Mouse (Mus musculus) embryonic stem cell, embryonic (primary cell): ENCODE data around the gene Zfp451.
"Not testable (repeated sequence)": the region's sequence is repeated elsewhere in the genome, so short reads cannot be mapped to it uniquely, and the experiment has no call there.

Experiments used
- CTCF ChIA-PET, 4 experiments: fragments of 300-600 bp in 2 of 4; fragments of 350-600 bp in 2 of 4; sonication (Branson Sonifier 250); formaldehyde crosslinking; loops; one replicate each; lab custom pipeline; 2022; ENCODE audit warnings: inconsistent platforms in 2 of 4; lab: Charles Lee
- POLR2A ChIA-PET, 4 experiments: fragments of 300-600 bp in 2 of 4; fragments of 350-600 bp in 2 of 4; sonication (Branson Sonifier 250); formaldehyde crosslinking; loops; one replicate each; lab custom pipeline; 2022; ENCODE audit warnings: antibody characterized with exemption in 4 of 4, inconsistent platforms in 1 of 4; lab: Charles Lee

Gene Zfp451

GRCm38 (mm10) chr1:33766520-33767508 lies 47.6 kb downstream of the Zfp451 start:
- POLR2A ChIA-PET: interaction anchor here in 3 of 4 experiments (1.0 to 1.8 kb wide), 3 partner anchors 8 to 17 kb away, joined by 3 to 4 read pairs (median 4); partner anchors contain the start of gene Bag2 (in 1 of the 3)
- CTCF ChIA-PET: no interaction called here

GRCm38 (mm10) chr1:33765468-33766080 lies 48.8 kb downstream of the Zfp451 start:
- ChIA-PET CTCF (no interaction called here), POLR2A (interaction anchor here in 1 of 4 experiments (1.0 kb wide), 1 partner anchor 10 kb away, joined by 3 read pairs; no protein-coding TSS in a partner anchor)

DNA sequence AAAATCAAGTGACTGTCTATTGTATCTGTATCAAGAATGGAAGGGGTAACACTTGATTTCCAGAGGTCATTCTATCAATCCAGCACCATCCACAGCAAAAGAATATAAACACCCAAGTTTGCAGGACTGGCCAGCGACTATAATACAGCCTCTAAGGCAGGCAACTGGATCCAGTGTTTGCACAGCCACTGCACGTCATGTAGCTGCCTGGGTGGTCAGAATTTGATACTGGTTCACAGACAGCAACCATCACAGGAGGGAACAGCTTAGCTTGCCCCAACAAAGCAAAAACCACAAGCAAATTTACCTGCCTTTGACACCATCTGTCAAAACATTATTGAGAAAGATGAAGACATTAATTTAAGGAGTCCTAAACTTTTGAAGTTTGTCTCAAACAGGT lies 50.6 kb downstream of the Zfp451 start:
- ChIA-PET POLR2A (interaction anchor here in 1 of 4 experiments (1.1 kb wide), 1 partner anchor 200 kb away, joined by 3 read pairs; no protein-coding TSS in a partner anchor), CTCF (no interaction called here)

DNA sequence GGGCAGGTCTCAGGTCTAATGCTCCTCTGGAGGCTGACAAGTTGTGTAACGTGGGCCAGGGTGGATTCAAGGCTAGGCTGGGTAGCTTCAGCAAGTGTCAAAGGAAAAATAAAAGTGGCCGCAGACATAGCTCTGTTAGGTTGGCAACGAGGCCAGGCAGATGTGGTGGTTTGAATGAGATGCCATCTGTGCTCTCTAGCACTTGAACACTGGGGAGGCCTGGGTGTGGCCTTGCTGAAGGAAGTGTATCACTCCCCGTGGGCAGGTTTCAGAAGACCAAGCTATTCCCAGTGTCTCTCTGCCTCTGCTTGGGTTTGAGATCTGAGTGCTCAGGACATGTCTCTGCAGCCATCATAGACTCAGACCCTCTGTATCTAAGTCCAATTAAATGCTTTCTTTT lies 55.9 kb downstream of the Zfp451 start:
- ChIA-PET CTCF (interaction anchor here in 1 of 4 experiments (1.5 kb wide), 1 partner anchor 16 kb away, joined by 7 read pairs; no protein-coding TSS in a partner anchor), POLR2A (interaction anchor here in 3 of 4 experiments (0.6 to 1.6 kb wide), 5 partner anchors 9 to 287 kb away, joined by 3 to 5 read pairs (median 4); no protein-coding TSS in a partner anchor)

GRCm38 (mm10) chr1:33757491-33758041 lies 56.8 kb downstream of the Zfp451 start, which contains the start of gene Bag2:
TSS of gene Bag2 (minus strand) at chr1:33757795.
- CTCF ChIA-PET: interaction anchor here in 1 of 4 experiments (1.5 kb wide), 1 partner anchor 15 kb away, joined by 7 read pairs; no protein-coding TSS in a partner anchor
- POLR2A ChIA-PET: interaction anchor here in 2 of 4 experiments (0.7 to 1.6 kb wide), 6 partner anchors 10 to 49 kb away, joined by 3 to 5 read pairs (median 4); no protein-coding TSS in a partner anchor

DNA sequence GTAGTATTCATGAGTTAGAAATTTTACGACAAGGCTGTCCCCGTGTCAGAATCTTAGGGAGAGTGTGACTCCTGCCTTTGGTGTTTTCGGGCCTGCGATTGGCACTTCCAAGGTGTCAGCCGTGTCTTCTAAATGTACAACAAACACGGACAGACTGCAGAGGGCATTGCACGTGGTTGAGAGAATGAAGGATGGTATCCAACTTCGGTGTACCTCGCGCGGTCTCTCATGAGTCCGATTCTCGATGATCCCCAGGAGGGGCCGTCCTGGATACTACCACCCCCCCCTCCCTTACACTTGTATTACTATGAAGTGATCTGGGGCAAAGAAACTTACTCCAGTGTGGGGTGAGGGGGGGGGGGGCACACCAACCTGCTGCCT lies 57.4 kb downstream of the Zfp451 start:
- POLR2A ChIA-PET: interaction anchor here in 1 of 4 experiments (0.7 to 1.6 kb wide), 3 partner anchors 11 to 49 kb away, joined by 3 to 4 read pairs (median 4); no protein-coding TSS in a partner anchor
- CTCF ChIA-PET: interaction anchor here in 1 of 4 experiments (1.5 kb wide), 1 partner anchor 14 kb away, joined by 7 read pairs; no protein-coding TSS in a partner anchor

DNA sequence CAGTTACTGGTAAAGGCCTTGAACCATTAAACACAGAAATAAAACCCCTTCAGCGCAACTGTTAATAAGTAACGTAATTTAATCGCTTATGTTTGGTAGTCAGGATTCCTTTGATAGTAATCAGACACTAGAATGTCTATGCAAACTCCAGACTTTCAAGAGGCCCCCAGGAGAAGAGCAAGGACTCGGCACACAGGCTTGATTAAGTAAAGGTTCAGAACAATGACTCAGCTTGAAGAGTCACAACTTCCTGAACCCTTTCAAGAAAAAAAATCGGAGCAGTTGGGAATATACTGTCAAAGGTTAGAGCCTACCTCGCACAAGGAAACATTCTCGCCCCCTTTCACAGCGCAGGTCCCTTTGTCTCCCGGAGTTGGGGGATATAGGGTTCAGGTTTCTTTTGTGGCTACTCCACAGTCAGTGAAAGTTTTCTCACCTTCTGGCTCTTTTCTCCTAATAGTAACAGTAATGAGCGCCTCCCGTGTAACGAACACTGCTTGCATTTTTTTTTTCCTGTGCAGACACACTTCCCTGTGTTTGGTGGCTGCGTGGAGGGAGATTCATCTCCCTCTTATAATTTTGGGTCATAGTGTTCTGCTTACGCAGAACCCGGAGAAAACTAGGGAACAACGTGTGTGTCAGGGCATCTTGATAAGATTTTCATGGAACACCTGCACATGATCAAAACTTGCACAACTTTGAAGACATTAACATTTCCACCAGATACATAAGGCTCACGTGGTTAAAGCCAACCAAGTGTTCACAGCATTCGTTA lies 58.0 kb downstream of the Zfp451 start:
- POLR2A ChIA-PET: interaction anchor here in 1 of 4 experiments (0.8 to 1.7 kb wide), 4 partner anchors 11 to 38 kb away, joined by 3 to 4 read pairs (median 4); no protein-coding TSS in a partner anchor

GRCm38 (mm10) chr1:33755799-33756198 lies 58.6 kb downstream of the Zfp451 start:
- CTCF ChIA-PET: interaction anchor here in 1 of 4 experiments (0.9 kb wide), 1 partner anchor 13 kb away, joined by 3 read pairs; no protein-coding TSS in a partner anchor

More for the DNA sequence above, 58.0 kb downstream of the Zfp451 start:
- CTCF ChIA-PET: interaction anchor here in 1 of 4 experiments (0.9 kb wide), 1 partner anchor 14 kb away, joined by 3 read pairs; no protein-coding TSS in a partner anchor

GRCm38 (mm10) chr1:33754965-33755735 lies 59.2 kb downstream of the Zfp451 start:
- ChIA-PET CTCF (interaction anchor here in 1 of 4 experiments (0.9 kb wide), 1 partner anchor 13 kb away, joined by 3 read pairs; no protein-coding TSS in a partner anchor), POLR2A (interaction anchor here in 2 of 4 experiments (0.6 to 1.7 kb wide), 6 partner anchors 10 to 986 kb away, joined by 3 to 4 read pairs (median 3); no protein-coding TSS in a partner anchor)

More at GRCm38 (mm10) chr1:33755799-33756198, 58.6 kb downstream of the Zfp451 start:
- POLR2A ChIA-PET: interaction anchor here in 2 of 4 experiments (0.6 to 1.7 kb wide), 7 partner anchors 10 to 985 kb away, joined by 3 to 4 read pairs (median 3); no protein-coding TSS in a partner anchor

GRCm38 (mm10) chr1:33754089-33754488 lies 60.3 kb downstream of the Zfp451 start:
- POLR2A ChIA-PET: interaction anchor here in 2 of 4 experiments (1.0 to 1.5 kb wide), 2 partner anchors 9 to 39 kb away, joined by 3 to 7 read pairs; no protein-coding TSS in a partner anchor
- CTCF ChIA-PET: interaction anchor here in 2 of 4 experiments (0.8 to 2.5 kb wide), 3 partner anchors 11 to 15 kb away, joined by 3 to 10 read pairs (median 3); no protein-coding TSS in a partner anchor

- POLR2A ChIA-PET: interaction anchor here in 1 of 4 experiments (1.2 kb wide), 1 partner anchor 19 kb away, joined by 4 read pairs; no protein-coding TSS in a partner anchor
- CTCF ChIA-PET: interaction anchor here in 1 of 4 experiments (1.2 kb wide), 1 partner anchor 9 kb away, joined by 4 read pairs; no protein-coding TSS in a partner anchor
Measured at GRCm38 (mm10) chr1:33751283-33751682, 63.1 kb downstream of the Zfp451 start.

DNA sequence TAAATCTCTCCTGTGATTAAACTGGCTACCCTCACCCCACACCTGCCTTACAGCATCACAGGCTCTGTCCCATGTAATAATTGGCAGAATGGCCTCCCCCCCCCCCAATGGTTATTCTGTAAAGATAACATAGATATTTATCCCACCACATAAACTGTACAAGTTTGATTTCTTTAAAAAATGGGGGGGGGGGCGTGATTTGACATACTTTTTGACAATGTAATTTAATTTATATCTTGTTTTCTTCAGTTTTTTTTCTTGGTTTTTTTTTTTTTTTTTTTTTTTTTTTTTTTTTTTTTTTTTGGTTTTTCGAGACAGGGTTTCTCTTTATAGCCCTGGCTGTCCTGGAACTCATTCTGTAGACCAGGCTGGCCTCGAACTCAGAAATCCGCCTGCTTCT lies 64.7 kb downstream of the Zfp451 start:
- POLR2A ChIA-PET, CTCF ChIA-PET: not testable (repeated sequence)

- CTCF ChIA-PET: interaction anchor here in 1 of 4 experiments (0.7 kb wide), 1 partner anchor 247 kb away, joined by 9 read pairs; no protein-coding TSS in a partner anchor
Measured at GRCm38 (mm10) chr1:33749109-33749508, 65.3 kb downstream of the Zfp451 start.

DNA sequence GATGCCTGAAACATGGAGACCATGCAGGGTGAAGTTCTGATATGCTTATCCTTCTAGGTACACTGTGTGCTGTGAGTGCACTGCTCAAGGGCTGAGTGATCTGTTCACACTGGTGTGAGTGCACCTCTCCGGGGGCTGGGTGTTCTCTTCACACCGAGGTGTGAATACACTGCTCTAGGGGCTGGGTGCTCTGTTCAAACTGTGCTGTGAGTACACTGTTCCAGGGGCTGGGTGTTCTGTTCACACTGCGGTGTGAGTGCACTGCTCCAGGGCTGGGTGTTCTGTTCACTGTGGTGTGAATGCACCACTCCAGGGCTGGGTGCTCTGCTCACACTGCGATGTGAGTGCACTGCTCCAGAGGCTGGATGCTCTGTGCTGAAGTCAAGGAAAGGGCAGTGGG lies 68.5 kb downstream of the Zfp451 start:
- ChIA-PET POLR2A (interaction anchor here in 1 of 4 experiments (0.7 to 1.0 kb wide), 2 partner anchors 9 to 10 kb away, joined by 3 read pairs; no protein-coding TSS in a partner anchor), CTCF (interaction anchor here in 1 of 4 experiments (0.6 kb wide), 1 partner anchor 83 kb away, joined by 3 read pairs; no protein-coding TSS in a partner anchor)

More at GRCm38 (mm10) chr1:33749109-33749508, 65.3 kb downstream of the Zfp451 start:
- POLR2A ChIA-PET: interaction anchor here in 1 of 4 experiments (1.2 kb wide), 1 partner anchor 19 kb away, joined by 3 read pairs; no protein-coding TSS in a partner anchor

DNA sequence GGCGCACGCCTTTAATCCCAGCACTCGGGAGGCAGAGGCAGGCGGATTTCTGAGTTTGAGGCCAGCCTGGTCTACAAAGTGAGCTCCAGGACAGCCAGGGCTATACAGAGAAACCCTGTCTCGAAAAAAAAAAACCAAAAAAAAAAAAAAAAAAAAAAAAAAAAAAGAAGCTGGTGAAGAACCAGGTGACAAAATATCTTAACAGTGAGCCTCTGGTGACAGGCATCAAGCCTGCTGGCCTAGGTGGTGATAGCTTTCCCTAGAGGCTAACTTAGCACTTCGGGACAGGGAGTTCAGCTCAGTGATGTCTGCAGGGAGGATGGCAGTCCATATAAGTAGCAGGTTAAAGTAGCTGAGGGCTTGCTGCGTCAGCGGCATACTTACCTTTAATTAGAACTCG lies 69.6 kb downstream of the Zfp451 start:
- POLR2A ChIA-PET: interaction anchor here in 1 of 4 experiments (0.6 to 1.4 kb wide), 6 partner anchors 8 to 94 kb away, joined by 3 to 7 read pairs (median 4); partner anchors contain the start of gene Bag2
- CTCF ChIA-PET: interaction anchor here in 1 of 4 experiments (0.6 to 1.8 kb wide), 3 partner anchors 82 to 243 kb away, joined by 3 to 8 read pairs (median 4); no protein-coding TSS in a partner anchor
